Mouse (Mus musculus) olfactory bulb, adult 2 months (tissue): Measurements from ENCODE around the gene Gm10762. TPM values are rescaled to one million over a fixed set of nuclear protein-coding genes. Genes with fewer than 3 reads are reported as not detected.
A peak's percentile ranks its signal among the peaks of the same experiment; 100 is the strongest.
"Not testable (repeated sequence)": the region's sequence is repeated elsewhere in the genome, so short reads cannot be mapped to it uniquely, and the experiment has no call there.

Source experiments
- H3K27ac ChIP-seq: fragments of 200-500 bp; 2 replicates; pipeline ENCODE4 v1.5.1; 2012; ENCODE audit warnings: low read depth, low read length; ENCODE audit not compliant: insufficient read depth
- H3K4me1 ChIP-seq: fragments of 200-500 bp; 2 replicates; pipeline ENCODE4 v1.6.1; 2012; ENCODE audit warnings: low read length; ENCODE audit not compliant: control insufficient read depth, insufficient read depth
- H3K4me3 ChIP-seq: fragments of 200-500 bp; 2 replicates; pipeline ENCODE4 v1.5.1; 2012; ENCODE audit warnings: mild to moderate bottlenecking, low read depth, low read length, moderate library complexity; ENCODE audit not compliant: insufficient read depth
- CTCF ChIP-seq: fragments of 200-500 bp; IDR thresholded peaks from 2 replicates; pipeline ENCODE4 v1.5.1; 2012; ENCODE audit warnings: low read depth, mild to moderate bottlenecking, low read length, moderate library complexity; ENCODE audit not compliant: insufficient read depth
- POLR2A ChIP-seq: fragments of 200-500 bp; IDR thresholded peaks from 2 replicates; pipeline ENCODE4 v1.6.1; 2012; ENCODE audit warnings: mild to moderate bottlenecking, low read depth, low read length, moderate library complexity; ENCODE audit not compliant: insufficient read depth
- WGBS: fragments of 180-500 bp; shearing (Covaris S2); methylation state at CpG from one replicate; pipeline ENCODE4 v1.1.7; 2018; 5-methylcytosine and 5-hydroxymethylcytosine counted together
- polyA plus RNA-seq: library from polyadenylated mRNA; stranded (reverse); fragments of >200 nt; gene quantifications from 2 replicates; pipeline ENCODE4 v1.2.4, GENCODE M21; 2012; ENCODE audit warnings: low replicate concordance; ENCODE audit not compliant: missing spikeins, insufficient read depth, insufficient read length

The Gm10762 gene
- polyA plus RNA-seq = not detected in 2 replicates

GRCm38 (mm10) chr2:128967661-128968441 lies at the start of gene Gm10762:
Gene Gm10762, minus strand, starts transcription at chr2:128967725.
- peaks cover 2% of the 10 kb centered on the region; the same call in 1 of the 2 replicates for H3K4me1 ChIP-seq
- WGBS = 3% methylated on average over 80 of the region's 80 CpGs
- peak within 1 kb of the TSS; percentile 91 for H3K4me3 ChIP-seq
- H3K27ac ChIP-seq = peak within 1 kb of the TSS; percentile 100
- TF ChIP-seq CTCF (no peak), POLR2A (0 out of 2 replicates have a peak, but pooled peaks have one; percentile 26)

DNA sequence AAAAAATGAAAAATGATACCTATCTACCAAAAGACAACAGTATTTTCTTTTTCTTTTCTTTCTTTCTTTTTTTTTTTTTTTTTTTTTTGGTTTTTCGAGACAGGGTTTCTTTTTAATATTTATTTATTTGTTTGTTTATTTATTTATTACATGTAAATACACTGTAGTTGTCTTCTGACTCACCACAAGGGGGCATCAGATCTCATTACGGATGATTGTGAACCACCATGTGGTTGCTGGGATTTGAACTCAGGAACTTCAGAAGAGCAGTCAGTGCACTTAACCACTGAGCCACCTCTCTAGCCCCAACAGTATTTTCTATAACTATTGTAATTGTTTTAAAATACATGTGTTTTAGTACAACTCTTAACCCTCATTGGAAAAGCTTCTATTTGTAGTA lies 41.3 kb upstream of the Gm10762 start:
- WGBS = 71% methylated on average over 2 of the region's 2 CpGs
- H3K4me1 ChIP-seq, H3K4me3 ChIP-seq, H3K27ac ChIP-seq: not testable (repeated sequence)

DNA sequence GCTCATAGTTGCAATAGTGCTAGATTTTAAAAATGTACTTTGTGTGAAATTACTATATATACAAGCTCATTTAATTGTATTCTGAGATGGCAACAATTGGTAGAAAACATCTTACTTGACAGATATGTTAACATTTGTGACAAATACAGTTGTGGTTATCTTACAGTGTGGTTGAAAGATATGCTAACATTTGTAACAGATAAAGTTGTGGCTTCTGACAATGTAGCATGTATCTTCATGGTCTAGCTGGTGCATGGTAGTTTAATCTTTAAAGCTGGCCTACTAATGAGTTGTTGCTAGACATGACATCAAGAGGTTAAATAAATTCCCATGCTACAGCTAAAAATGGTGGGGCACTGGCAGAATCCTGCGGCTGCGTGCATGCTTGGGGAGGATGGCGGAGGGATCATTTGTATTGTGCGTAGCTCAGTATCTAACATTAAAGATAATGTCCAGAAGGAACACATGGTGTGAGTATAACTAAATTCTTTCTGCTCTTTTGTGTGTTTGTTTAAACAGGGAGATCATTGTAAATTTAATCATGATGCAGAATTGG lies 38.7 kb upstream of the Gm10762 start:
- Histone ChIP-seq H3K4me3 (no peak overlapping the region), H3K4me1 (no peaks in the 10 kb centered on the region), H3K27ac (no peak overlapping the region)
- TF ChIP-seq POLR2A = no peak
- TF ChIP-seq CTCF = no peak
- 82% methylated on average over 4 of the region's 4 CpGs for WGBS

- Histone ChIP-seq H3K4me3 (no peak overlapping the region), H3K27ac (no peak overlapping the region), H3K4me1 (no peaks in the 10 kb centered on the region)
- TF ChIP-seq CTCF (no peak), POLR2A (no peak)
These were observed 37.3 kb upstream of the Gm10762 start for GRCm38 (mm10) chr2:129004872-129005271.

DNA sequence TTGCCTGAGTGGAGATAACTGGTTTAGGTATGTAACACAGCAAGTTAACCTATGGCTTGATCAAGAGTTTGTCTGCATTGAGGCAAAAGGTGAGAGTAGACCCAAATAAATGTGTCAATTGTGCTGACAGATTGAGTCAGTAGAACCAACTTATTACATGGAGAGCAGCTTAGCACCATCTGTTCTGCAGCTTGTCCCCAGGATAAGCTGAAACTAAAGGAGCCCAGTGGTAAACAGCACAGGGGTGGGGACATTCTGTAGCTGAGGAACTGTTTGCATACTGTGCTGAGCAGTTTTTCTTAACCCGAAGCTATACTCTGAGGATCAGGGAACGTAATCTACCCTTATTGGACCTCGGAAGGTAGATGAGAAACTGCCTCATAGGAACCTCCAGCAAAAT lies 17.2 kb upstream of the Gm10762 start:
- no peak overlapping the region for H3K27ac ChIP-seq
- no peaks in the 10 kb centered on the region for H3K4me1 ChIP-seq
- TF ChIP-seq CTCF (no peak), POLR2A (no peak)
- no peak overlapping the region for H3K4me3 ChIP-seq
- WGBS = 92% methylated on average over 3 of the region's 3 CpGs

DNA sequence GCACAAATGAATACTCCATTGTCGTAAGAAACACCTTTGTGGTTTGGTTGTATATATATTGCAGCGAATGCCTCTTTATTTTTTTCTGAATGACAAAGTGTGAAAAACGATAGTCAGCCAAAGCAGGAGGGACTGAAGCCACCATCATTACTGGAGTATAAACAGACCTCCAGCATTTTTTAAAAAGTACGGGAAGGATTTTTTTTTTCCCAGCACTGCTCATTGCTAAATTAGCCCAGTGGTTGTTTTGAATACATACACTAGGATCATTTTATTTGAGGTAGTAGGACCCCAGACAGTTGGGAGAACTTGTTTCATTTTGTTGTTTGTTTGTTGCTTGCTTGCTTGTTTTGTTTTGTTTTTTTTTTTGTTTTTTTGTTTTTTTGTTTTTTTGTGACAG lies 8.0 kb upstream of the Gm10762 start:
- Histone ChIP-seq H3K4me1 (no peaks in the 10 kb centered on the region), H3K4me3 (no peak overlapping the region), H3K27ac (no peak overlapping the region)
- 63% methylated on average over 4 of the region's 4 CpGs for WGBS
- TF ChIP-seq CTCF = no peak
- no peak for TF ChIP-seq POLR2A

DNA sequence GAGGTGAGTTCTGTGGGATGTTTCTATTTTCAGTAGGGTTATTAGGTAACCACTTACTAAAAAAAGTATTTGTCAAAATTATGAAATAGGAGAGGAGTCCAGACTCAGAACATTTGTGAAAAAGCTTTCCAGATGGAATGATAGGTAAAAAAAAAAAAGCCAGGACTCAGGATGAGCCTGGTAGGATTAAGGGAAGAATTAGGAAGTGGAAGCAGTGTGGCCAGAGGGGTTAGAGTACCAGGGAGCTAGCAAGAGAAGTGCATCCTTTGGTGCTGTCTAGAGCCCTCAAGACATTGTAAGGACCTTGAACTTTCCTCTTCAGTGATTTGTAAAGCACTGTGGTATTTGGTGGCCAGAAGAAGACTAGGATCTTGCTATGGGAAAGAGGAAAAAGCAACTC lies 4.8 kb upstream of the Gm10762 start:
- H3K4me3 ChIP-seq = no peak overlapping the region
- no peak overlapping the region for H3K27ac ChIP-seq
- TF ChIP-seq POLR2A (no peak), CTCF (no peak)
- H3K4me1 ChIP-seq = no peaks in the 10 kb centered on the region

DNA sequence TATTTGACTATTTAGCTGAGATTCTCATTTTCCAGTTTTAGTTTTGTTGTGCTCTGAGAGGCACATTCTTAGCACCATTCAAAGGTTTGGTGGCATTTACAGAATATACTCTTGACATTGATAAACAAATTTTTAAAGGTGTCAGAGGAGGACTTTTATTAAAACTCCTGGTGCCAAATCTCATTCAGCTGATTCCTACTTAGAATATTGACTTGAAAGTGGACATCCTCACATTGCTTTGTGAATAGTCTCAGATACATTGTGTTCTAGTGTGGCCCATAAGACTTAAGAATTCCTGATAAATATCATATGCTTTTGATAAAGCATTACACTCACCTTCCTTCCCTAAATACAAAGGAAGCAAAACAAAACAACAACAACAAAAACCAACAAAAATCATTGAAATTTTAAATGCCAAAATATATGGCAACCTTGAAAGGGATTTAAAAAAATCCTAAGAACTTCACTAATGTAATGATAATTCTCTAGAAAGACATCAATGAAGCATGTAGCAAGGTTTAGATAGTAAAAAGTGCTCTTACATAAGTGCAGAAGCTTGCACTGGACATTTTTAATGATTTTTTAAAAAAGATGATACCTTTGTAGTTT lies 1.1 kb upstream of the Gm10762 start:
- no peak overlapping the region for H3K27ac ChIP-seq
- no peak overlapping the region for H3K4me3 ChIP-seq
- peaks cover 2% of the 10 kb centered on the region; the same call in 1 of the 2 replicates for H3K4me1 ChIP-seq
- TF ChIP-seq CTCF = no peak
- TF ChIP-seq POLR2A = no peak
